Mouse (Mus musculus) G1E (cell line): Measurements from ENCODE around the gene Tmem246. TPM values are rescaled to one million over a fixed set of nuclear protein-coding genes. Genes with fewer than 3 reads are reported as not detected.

Experiments used
- ATAC-seq: 2 replicates; pipeline ENCODE4 v1.8.0; 2016; ENCODE audit warnings: mild to moderate bottlenecking; ENCODE audit not compliant: insufficient number of reproducible peaks, poor library complexity, low FRiP score, severe bottlenecking; ENCODE audit errors: extremely low read depth
- DNase-seq: peaks from one replicate; pipeline ENCODE4 v3.0.0; 2012; ENCODE audit warnings: low spot score
- H3K27me3 ChIP-seq: 2 replicates; pipeline ENCODE4 v1.6.1; 2012; ENCODE audit warnings: mild to moderate bottlenecking, low read length, inconsistent platforms; ENCODE audit not compliant: insufficient read depth
- H3K36me3 ChIP-seq: replicated peaks from 2 replicates; pipeline ENCODE3; 2012; ENCODE audit warnings: mild to moderate bottlenecking, inconsistent platforms
- H3K4me1 ChIP-seq: 2 replicates; pipeline ENCODE4 v1.6.1; 2012; ENCODE audit warnings: low read depth, low read length, inconsistent platforms, mixed read lengths; ENCODE audit not compliant: insufficient read depth
- H3K4me3 ChIP-seq: 2 replicates; pipeline ENCODE4 v1.5.1; 2012; ENCODE audit warnings: low read depth, mild to moderate bottlenecking, inconsistent platforms, low read length, moderate library complexity, mixed read lengths
- H3K9me3 ChIP-seq: replicated peaks from 2 replicates; pipeline ENCODE4 v1.6.1; 2012; ENCODE audit warnings: inconsistent platforms
- CTCF ChIP-seq: IDR thresholded peaks from 2 replicates; pipeline ENCODE4 v1.5.1; 2012; ENCODE audit warnings: low read depth, low read length, inconsistent platforms, mixed read lengths
- GATA1 ChIP-seq: IDR thresholded peaks from 2 replicates; pipeline ENCODE4 v1.6.1; 2012; ENCODE audit warnings: borderline replicate concordance, low read length, inconsistent platforms, mixed read lengths
- GATA2 ChIP-seq: IDR thresholded peaks from 2 replicates; pipeline ENCODE4 v1.6.1; 2012; ENCODE audit warnings: low read depth, low read length, inconsistent platforms, borderline replicate concordance
- POLR2AphosphoS5 ChIP-seq: IDR thresholded peaks from 2 replicates; pipeline ENCODE4 v1.6.1; 2012; ENCODE audit warnings: low read depth, low read length, inconsistent platforms; ENCODE audit not compliant: insufficient replicate concordance
- TAL1 ChIP-seq: conservative IDR thresholded peaks from 2 replicates; pipeline ENCODE4 v1.6.1; 2012; ENCODE audit warnings: low read depth, low read length, inconsistent platforms, mixed read lengths
- polyA plus RNA-seq: library from polyadenylated mRNA; stranded (reverse); fragments of >175 nt; gene quantifications from 2 replicates; pipeline ENCODE4 v1.2.3, GENCODE M21; 2012
- total RNA-seq, 2 experiments: library from RNA; stranded (forward) in 1 of 2; stranded (reverse) in 1 of 2; fragments of 200-1000 nt in 1 of 2; fragments of >200 nt in 1 of 2; fragmentation: Nextera tagmentation in 1 of 2; gene quantifications; 2 replicates each; pipeline ENCODE4 v1.2.3; 2014 to 2017

The Tmem246 gene
- total and polyA plus RNA-seq, 3 experiments = 16.6 to 27.3 (median 19.0) TPM

DNA sequence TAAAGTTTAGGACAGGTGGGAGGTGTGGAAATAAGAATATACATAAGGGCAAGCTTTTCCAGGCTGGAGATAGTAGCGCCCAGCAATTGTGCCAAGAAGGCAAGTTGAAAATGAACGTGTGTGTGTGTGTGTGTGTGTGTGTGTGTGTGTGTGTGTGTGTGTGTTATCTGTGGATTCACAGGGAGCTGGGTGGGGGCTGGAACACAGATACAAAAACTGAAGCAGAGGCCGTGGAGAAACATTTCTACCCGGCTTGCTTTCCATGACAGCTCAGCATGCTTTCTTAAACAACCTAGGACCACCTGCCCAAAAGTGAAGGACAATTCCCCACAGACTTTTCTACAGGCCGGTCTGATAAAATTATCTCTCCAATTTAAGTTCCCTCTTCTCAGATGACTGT is 6.9 kb upstream of the Tmem246 start:
- no peak for DNase-seq
- Histone ChIP-seq H3K4me1 (peaks cover 14% of the 10 kb centered on the region; the same call in 1 of the 2 replicates), H3K36me3 (no peaks in the 10 kb centered on the region), H3K9me3 (no peaks in the 10 kb centered on the region), H3K4me3 (no peak overlapping the region), H3K27me3 (no peaks in the 10 kb centered on the region)
- TF ChIP-seq CTCF (no peak), POLR2AphosphoS5 (no peak), GATA2 (no peak), GATA1 (no peak), TAL1 (no peak)
- ATAC-seq = no peak

DNA sequence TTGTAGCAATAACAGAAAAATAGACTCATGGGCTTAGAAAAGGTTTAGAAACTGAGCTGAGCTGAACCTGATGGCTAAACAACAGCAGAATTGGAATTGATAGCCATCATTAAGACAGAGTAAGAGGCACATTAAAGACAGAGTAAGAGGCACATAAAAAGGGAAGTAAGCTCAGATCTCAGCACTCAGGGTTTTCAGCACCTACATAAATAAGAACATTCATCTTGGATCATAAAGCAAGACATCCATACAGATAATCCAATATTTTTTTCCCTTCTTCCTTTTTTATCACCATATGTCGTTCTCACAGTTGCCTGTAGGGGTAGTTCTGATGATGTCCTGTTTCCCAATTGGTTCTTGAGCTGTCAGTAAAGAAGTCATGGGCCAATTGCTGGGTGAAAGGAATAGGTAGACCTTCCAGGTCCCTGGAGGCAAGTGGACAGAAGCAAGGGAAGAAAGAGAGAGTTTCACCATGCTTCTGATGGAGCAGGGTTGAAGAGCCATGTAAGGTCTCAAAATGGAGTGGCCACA is 6.4 kb upstream of the Tmem246 start:
- Histone ChIP-seq H3K4me3 (no peak overlapping the region), H3K27me3 (no peaks in the 10 kb centered on the region), H3K36me3 (no peaks in the 10 kb centered on the region), H3K9me3 (no peaks in the 10 kb centered on the region), H3K4me1 (peaks cover 17% of the 10 kb centered on the region)
- no peak; the same call in 1 of the 2 replicates for ATAC-seq
- DNase-seq = no peak
- TF ChIP-seq TAL1 (no peak), POLR2AphosphoS5 (no peak), GATA2 (no peak), GATA1 (no peak), CTCF (no peak)

DNA sequence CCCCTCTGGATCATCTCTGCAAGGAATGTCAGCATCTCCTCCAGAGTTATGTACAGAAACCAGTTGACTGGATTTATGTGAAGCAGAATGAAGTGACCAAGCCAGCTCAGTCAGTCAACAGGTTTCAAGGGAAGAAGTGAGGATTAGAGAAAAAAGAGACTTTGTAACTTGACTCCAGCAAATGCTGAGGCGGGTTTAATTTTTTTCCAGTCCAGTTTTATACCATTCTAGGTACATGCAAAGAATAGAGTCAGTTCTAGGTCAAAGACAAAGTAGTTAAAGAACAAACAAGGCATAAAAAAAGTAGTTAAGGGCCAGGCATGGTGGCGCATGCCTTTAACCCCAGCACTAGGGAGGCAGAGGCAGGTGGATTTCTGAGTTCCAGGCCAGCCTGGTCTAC is 5.5 kb upstream of the Tmem246 start:
- H3K27me3 ChIP-seq = no peaks in the 10 kb centered on the region
- peaks cover 25% of the 10 kb centered on the region for H3K4me1 ChIP-seq
- DNase-seq (no peak), ATAC-seq (no peak)
- H3K9me3 ChIP-seq = no peaks in the 10 kb centered on the region
- H3K4me3 ChIP-seq = no peak overlapping the region
- TF ChIP-seq POLR2AphosphoS5 = no peak
- TF ChIP-seq CTCF = no peak
- no peak for TF ChIP-seq GATA2
- no peak for TF ChIP-seq GATA1
- TF ChIP-seq TAL1 = no peak
- H3K36me3 ChIP-seq = no peaks in the 10 kb centered on the region

DNA sequence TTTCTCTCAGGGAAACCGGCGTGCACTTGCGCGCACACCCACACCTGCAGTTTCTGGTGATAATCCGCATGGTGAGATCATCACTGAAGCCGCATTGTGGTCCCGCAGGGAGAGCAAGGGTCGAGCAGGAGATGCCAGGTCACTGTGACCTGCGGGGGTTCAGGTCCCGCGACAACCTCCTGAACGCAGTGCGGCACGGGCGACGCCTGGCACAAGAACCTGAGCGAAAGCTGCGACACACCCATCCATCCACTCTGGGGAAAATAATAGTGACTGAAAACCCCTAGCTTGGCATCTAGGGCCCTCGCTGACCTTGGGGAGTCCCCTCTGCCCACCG is 862 bp downstream of the Tmem246 start:
- H3K27me3 ChIP-seq = no peaks in the 10 kb centered on the region
- H3K36me3 ChIP-seq = peaks cover 4% of the 10 kb centered on the region
- ATAC-seq (no peak), DNase-seq (no peak)
- peaks cover 39% of the 10 kb centered on the region for H3K4me1 ChIP-seq
- H3K4me3 ChIP-seq = peak overlapping the region; percentile 92
- H3K9me3 ChIP-seq = no peaks in the 10 kb centered on the region
- TF ChIP-seq POLR2AphosphoS5 (no peak), GATA1 (no peak), GATA2 (no peak), CTCF (no peak), TAL1 (no peak)

DNA sequence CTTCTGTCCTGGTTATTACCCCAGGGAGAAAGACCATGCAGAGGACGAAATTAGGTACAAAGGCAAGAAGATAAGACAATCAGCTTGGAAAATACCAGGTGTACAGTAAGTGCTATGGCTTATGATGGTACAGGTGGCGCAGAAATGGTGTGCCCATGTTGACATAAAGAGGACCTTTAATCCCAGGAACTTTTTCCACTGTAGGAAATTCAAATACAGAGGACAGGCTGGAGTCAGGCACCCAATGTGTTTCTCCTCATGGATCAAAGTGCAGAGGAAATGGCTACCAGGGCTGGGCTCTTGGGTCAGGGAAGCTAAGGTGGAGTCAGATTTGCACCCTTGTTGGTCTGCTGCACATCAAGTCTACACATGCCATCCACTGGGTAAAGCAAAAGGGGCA is 7.5 kb downstream of the Tmem246 start:
- no peak for TF ChIP-seq GATA1
- TF ChIP-seq TAL1 = no peak
- TF ChIP-seq POLR2AphosphoS5 = no peak
- no peak for TF ChIP-seq CTCF
- no peak for TF ChIP-seq GATA2

DNA sequence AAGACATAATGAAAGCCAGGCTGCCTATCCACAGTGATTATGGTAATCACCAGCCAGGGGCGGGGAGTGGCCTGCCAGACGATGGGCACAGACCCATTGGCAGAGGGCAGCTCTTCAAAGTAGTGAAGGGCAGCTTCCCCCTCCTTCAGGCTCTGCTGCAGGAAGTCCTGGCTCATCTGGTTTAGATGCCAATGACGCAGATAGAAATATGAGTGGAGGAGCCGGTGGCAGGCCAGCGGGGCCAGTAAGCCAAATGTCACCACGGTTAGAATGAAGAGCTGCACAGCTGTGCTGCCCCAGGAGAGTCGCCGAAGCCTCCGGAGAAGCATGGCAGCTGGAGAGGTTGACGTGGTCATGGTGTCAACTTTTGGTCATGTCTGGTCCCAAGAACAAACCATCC is 10.9 kb downstream of the Tmem246 start:
- TF ChIP-seq CTCF (no peak), GATA2 (no peak), GATA1 (no peak), POLR2AphosphoS5 (no peak)
- Histone ChIP-seq H3K9me3 (no peaks in the 10 kb centered on the region), H3K4me3 (no peak overlapping the region), H3K4me1 (peaks cover 62% of the 10 kb centered on the region), H3K36me3 (peaks cover 71% of the 10 kb centered on the region), H3K27me3 (no peaks in the 10 kb centered on the region)
- DNase-seq (no peak), ATAC-seq (no peak)

More for the DNA sequence above, 7.5 kb downstream of the Tmem246 start:
- peaks cover 59% of the 10 kb centered on the region for H3K36me3 ChIP-seq
- DNase-seq (no peak), ATAC-seq (no peak)
- peaks cover 46% of the 10 kb centered on the region for H3K4me1 ChIP-seq
- no peak overlapping the region for H3K4me3 ChIP-seq
- no peaks in the 10 kb centered on the region for H3K27me3 ChIP-seq
- no peaks in the 10 kb centered on the region for H3K9me3 ChIP-seq
